Mouse (Mus musculus): ENCODE data around the gene Cldn7. TPM values are rescaled to one million over a fixed set of nuclear protein-coding genes. Genes with fewer than 3 reads are reported as not detected.

Gene Cldn7
- polyA plus RNA-seq, 1 experiment from 2014 or later, result 1,377 TPM

DNA sequence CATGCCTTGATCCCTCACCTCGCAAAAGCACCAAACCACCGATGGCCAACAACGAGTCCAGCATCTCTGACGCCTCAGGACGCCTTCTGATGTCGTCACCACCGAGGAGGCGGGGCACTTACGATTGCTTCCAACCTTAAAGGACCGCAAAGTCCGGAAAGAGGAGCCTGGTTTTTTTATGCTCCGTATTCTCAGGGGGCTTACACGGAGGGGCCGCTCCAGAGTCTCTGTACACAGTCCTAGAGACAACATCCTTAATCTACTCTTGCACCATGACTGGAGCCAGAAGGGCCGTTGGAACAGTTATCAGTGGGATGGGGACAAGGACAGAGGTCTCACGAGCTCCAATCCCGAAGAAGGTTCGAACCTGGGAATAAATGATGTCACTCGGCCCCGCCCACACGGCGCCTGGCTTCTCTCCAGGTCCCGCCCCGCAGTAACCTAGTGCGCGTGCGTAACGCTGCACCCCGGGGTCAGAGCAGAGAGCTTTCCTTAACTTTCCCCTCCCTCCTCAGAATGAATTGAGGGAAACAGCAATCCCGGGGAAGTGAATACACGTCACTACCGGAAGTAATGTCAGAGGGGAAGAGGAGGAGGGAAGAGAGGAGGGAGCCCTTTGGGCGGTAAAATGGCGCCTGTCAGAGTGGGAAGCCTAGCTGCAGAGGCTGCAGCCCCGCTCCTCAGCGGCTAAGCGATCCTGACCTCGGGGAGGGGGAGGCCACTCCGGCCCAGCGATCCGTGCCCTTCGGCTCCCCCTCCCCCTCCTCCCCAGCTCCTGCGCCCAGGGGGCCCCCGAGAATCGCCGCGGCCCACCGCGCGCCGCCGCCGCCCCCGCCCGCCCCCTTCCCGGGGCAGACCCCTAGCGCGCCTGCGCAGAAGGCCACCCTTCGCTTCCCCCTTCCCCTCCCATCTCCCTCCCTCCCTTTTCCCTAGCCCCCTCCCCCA lies 15.9 kb downstream of the Cldn7 start:
- peaks cover 13% of the 10 kb centered on the region for H3K36me3 ChIP-seq (ENCODE audit: control insufficient read depth, insufficient read depth, low read length)
- no peaks in the 10 kb centered on the region for H3K27me3 ChIP-seq (replicated peaks; ENCODE audit: control insufficient read depth, insufficient read depth, low read length)
- H3K4me3 ChIP-seq (ENCODE audit: low read length), result peak overlapping the region; percentile 100
- peak overlapping the region; percentile 100 for H3K27ac ChIP-seq (ENCODE audit: low read length)
- peak overlapping the region; percentile 84 for H3K4me2 ChIP-seq (ENCODE audit: low read depth, low read length)
- peak overlapping the region; percentile 100 for H3K9ac ChIP-seq (ENCODE audit: low read depth, low read length)
- under 1% methylated on average over 51 of the region's 60 CpGs for WGBS
- no peaks in the 10 kb centered on the region for H3K9me3 ChIP-seq (ENCODE audit: control insufficient read depth, low read length)
- peak; percentile 95 for ATAC-seq
- H3K4me1 ChIP-seq (ENCODE audit: control insufficient read depth, insufficient read depth, low read length), result peaks cover 24% of the 10 kb centered on the region

DNA sequence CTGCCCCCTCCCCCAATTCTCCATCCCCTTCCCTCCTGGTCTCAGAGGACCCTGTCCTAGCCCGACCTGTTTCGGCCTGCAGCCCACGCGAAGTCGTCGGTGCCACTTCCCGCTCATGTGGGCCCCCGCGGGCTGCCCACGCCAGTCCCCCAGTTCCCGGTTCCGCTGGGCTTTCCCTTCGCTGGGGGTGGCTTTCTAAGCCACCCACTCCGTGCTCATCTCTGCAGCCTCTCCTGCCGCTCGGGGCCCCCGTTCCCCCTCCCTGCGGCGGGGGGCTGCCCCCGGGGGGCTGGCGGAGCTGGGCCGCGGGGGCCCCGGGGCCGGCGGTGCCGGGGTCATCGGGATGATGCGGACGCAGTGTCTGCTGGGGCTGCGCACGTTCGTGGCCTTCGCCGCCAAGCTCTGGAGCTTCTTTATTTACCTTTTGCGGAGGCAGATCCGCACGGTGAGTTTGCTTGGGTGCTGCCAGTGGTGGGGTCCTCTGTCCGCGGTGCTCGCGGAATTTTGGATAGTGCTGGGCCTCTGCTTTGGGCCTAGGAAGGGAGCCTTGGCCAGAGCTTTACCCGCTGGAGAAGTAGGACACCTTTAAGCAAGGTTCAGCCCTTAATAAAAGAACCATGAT lies 16.7 kb downstream of the Cldn7 start, which contains the start of gene Ctdnep1:
TSS of gene Ctdnep1 (plus strand) at position 16 of the 622 bp plus-strand sequence.
- H3K27ac ChIP-seq (ENCODE audit: low read length), result peak within 1 kb of the TSS; percentile 100
- H3K36me3 ChIP-seq (ENCODE audit: control insufficient read depth, insufficient read depth, low read length), result peaks cover 11% of the 10 kb centered on the region; the same call in 1 of the 2 replicates
- under 1% methylated on average over 42 of the region's 43 CpGs for WGBS
- H3K9me3 ChIP-seq (ENCODE audit: control insufficient read depth, low read length), result no peaks in the 10 kb centered on the region
- H3K4me3 ChIP-seq (ENCODE audit: low read length), result peak within 1 kb of the TSS; percentile 100
- peak within 1 kb of the TSS; percentile 94 for H3K4me2 ChIP-seq (ENCODE audit: low read depth, low read length)
- H3K9ac ChIP-seq (ENCODE audit: low read depth, low read length), result peak within 1 kb of the TSS; percentile 100
- peaks cover 24% of the 10 kb centered on the region for H3K4me1 ChIP-seq (ENCODE audit: control insufficient read depth, insufficient read depth, low read length)
- ATAC-seq, result no peak; the same call in 1 of the 2 replicates
- H3K27me3 ChIP-seq (replicated peaks; ENCODE audit: control insufficient read depth, insufficient read depth, low read length), result no peaks in the 10 kb centered on the region

DNA sequence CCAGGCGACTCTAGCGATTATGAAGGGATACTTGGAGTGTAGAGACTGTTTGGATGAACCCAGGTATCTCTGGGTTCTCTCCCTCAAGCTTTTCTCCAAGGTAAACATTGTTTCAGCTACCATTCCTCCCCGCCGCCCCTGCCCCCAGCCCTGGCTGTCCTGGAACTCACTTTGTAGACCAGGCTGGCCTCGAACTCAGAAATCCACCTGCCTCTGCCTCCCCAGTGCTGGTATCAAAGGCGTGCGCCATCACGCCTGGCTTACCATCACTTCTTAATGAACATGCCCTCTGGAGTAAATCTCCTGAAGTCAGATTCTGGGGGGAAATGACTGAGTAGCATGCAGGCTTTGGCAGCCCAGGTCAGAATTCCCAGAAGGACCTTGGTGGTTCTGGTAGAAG lies 17.6 kb downstream of the Cldn7 start, which contains the start of gene Elp5:
TSS of gene Elp5 (minus strand) at position 293 of the 400 bp plus-strand sequence.
- Histone ChIP-seq H3K4me3 (ENCODE audit: low read length) (peak within 1 kb of the TSS; percentile 100), H3K4me1 (ENCODE audit: control insufficient read depth, insufficient read depth, low read length) (peaks cover 24% of the 10 kb centered on the region), H3K9me3 (ENCODE audit: control insufficient read depth, low read length) (no peaks in the 10 kb centered on the region), H3K36me3 (ENCODE audit: control insufficient read depth, insufficient read depth, low read length) (peaks cover 11% of the 10 kb centered on the region; the same call in 1 of the 2 replicates), H3K27me3 (replicated peaks; ENCODE audit: control insufficient read depth, insufficient read depth, low read length) (no peaks in the 10 kb centered on the region), H3K27ac (ENCODE audit: low read length) (peak within 1 kb of the TSS; percentile 100), H3K9ac (ENCODE audit: low read depth, low read length) (peak within 1 kb of the TSS; percentile 100), H3K4me2 (ENCODE audit: low read depth, low read length) (peak within 1 kb of the TSS; percentile 94)
- WGBS, result 49% methylated on average over 8 of the region's 8 CpGs
- ATAC-seq, result no peak

DNA sequence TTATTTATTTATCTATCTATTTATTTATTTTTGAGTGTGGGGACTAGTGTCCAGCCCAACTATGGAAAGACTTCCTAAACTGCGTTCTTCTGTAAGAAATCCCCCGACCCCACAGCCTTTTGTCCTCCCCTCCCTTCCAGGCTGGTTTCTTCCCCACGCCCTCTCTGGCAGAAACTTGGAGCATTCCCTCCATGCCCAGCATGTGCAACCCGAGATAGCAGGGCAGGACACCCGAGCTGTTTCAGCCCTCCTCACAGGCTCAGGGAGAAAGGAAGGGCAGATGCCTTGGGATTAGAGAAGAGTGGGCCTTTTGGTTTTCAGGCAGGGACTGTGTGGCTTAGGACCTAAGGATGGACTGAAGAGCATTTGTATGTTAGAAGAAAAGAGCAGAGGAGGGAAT lies 18.3 kb downstream of the Cldn7 start:
- peak overlapping the region; percentile 100 for H3K9ac ChIP-seq (ENCODE audit: low read depth, low read length)
- H3K9me3 ChIP-seq (ENCODE audit: control insufficient read depth, low read length), result no peaks in the 10 kb centered on the region
- peaks cover 13% of the 10 kb centered on the region; the same call in 1 of the 2 replicates for H3K36me3 ChIP-seq (ENCODE audit: control insufficient read depth, insufficient read depth, low read length)
- no peak for ATAC-seq
- no peaks in the 10 kb centered on the region for H3K27me3 ChIP-seq (replicated peaks; ENCODE audit: control insufficient read depth, insufficient read depth, low read length)
- H3K4me3 ChIP-seq (ENCODE audit: low read length), result peak overlapping the region; percentile 100
- H3K27ac ChIP-seq (ENCODE audit: low read length), result 0 out of 2 replicates have a peak overlapping the region, but pooled peaks have one; percentile 41
- WGBS, result 18% methylated on average over 5 of the region's 5 CpGs
- H3K4me1 ChIP-seq (ENCODE audit: control insufficient read depth, insufficient read depth, low read length), result peaks cover 24% of the 10 kb centered on the region
- H3K4me2 ChIP-seq (ENCODE audit: low read depth, low read length), result peak overlapping the region; percentile 94

DNA sequence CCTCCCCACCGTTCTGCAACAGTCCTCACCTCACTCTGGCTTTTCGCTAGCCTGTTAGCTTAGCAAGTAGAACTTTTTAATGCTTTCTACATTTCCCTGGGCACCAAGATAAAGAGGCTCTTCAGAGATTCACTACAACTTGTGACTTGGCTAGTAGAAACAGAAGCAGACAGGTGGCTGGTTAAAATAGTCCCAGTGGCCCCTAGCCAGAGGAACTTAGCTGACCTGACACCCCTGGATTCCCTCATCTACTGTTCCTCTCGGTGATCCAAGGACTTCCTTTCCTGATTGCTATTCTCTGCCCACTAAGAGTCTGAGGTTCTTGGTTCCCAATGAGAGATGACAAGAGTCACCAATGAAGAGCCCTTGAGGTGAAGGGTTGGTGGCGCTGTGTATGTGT lies 18.8 kb downstream of the Cldn7 start:
- no peak for ATAC-seq
- no peak overlapping the region for H3K4me2 ChIP-seq (ENCODE audit: low read depth, low read length)
- no peak overlapping the region for H3K27ac ChIP-seq (ENCODE audit: low read length)
- H3K4me1 ChIP-seq (ENCODE audit: control insufficient read depth, insufficient read depth, low read length), result peaks cover 24% of the 10 kb centered on the region
- no peaks in the 10 kb centered on the region for H3K9me3 ChIP-seq (ENCODE audit: control insufficient read depth, low read length)
- H3K9ac ChIP-seq (ENCODE audit: low read depth, low read length), result peak overlapping the region; percentile 100; the same call in 1 of the 2 replicates
- peaks cover 15% of the 10 kb centered on the region for H3K36me3 ChIP-seq (ENCODE audit: control insufficient read depth, insufficient read depth, low read length)
- peak overlapping the region; percentile 100; the same call in 1 of the 2 replicates for H3K4me3 ChIP-seq (ENCODE audit: low read length)
- 79% methylated on average over 4 of the region's 4 CpGs for WGBS
- no peaks in the 10 kb centered on the region for H3K27me3 ChIP-seq (replicated peaks; ENCODE audit: control insufficient read depth, insufficient read depth, low read length)

DNA sequence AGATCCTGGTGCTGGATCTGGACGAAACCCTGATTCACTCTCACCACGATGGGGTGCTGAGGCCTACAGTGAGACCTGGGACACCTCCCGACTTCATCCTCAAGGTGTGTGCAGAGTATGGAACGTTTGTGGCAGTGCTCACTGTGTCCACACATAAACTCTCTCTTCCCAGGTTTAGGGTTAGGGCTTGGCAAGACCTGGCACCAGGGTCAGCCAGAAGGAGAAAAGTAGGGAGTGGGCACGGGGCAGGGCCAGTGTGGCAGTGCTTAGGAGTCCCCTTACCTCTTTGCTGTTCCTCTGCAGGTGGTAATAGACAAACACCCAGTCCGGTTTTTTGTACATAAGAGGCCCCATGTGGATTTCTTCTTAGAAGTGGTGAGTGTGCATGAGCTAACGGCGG lies 19.9 kb downstream of the Cldn7 start:
- Histone ChIP-seq H3K4me1 (ENCODE audit: control insufficient read depth, insufficient read depth, low read length) (peaks cover 19% of the 10 kb centered on the region), H3K36me3 (ENCODE audit: control insufficient read depth, insufficient read depth, low read length) (peaks cover 21% of the 10 kb centered on the region), H3K4me3 (ENCODE audit: low read length) (no peak overlapping the region), H3K9ac (ENCODE audit: low read depth, low read length) (no peak overlapping the region), H3K27ac (ENCODE audit: low read length) (no peak overlapping the region), H3K27me3 (replicated peaks; ENCODE audit: control insufficient read depth, insufficient read depth, low read length) (no peaks in the 10 kb centered on the region), H3K4me2 (ENCODE audit: low read depth, low read length) (no peak overlapping the region), H3K9me3 (ENCODE audit: control insufficient read depth, low read length) (no peaks in the 10 kb centered on the region)
- ATAC-seq, result no peak
- 86% methylated on average over 8 of the region's 8 CpGs for WGBS

DNA sequence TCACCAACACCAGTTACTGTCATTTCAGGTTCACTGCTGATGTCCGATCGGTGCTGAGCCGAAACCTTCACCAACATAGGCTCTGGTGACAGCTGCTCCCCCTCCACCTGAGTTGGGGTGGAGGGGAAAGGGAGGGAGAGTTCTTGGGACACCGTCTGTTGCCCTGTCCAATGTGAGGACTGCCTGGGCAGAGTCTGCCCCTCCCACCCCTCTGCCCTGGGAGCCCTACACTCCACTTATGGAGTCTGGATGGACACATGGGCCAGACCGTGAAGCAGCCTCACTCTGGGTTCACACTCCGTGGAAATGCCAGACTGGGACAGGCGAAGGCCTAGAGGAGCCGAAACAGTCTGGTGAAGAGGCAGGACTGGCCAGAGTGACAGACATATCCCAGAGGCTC lies 25.4 kb downstream of the Cldn7 start:
- H3K4me3 ChIP-seq (ENCODE audit: low read length), result no peak overlapping the region
- no peak overlapping the region for H3K27ac ChIP-seq (ENCODE audit: low read length)
- no peak overlapping the region for H3K9ac ChIP-seq (ENCODE audit: low read depth, low read length)
- no peak for ATAC-seq
- peaks cover 16% of the 10 kb centered on the region for H3K4me1 ChIP-seq (ENCODE audit: control insufficient read depth, insufficient read depth, low read length)
- 88% methylated on average over 8 of the region's 8 CpGs for WGBS
- H3K4me2 ChIP-seq (ENCODE audit: low read depth, low read length), result no peak overlapping the region
- H3K9me3 ChIP-seq (ENCODE audit: control insufficient read depth, low read length), result no peaks in the 10 kb centered on the region
- peaks cover 25% of the 10 kb centered on the region for H3K36me3 ChIP-seq (ENCODE audit: control insufficient read depth, insufficient read depth, low read length)
- H3K27me3 ChIP-seq (replicated peaks; ENCODE audit: control insufficient read depth, insufficient read depth, low read length), result no peaks in the 10 kb centered on the region

DNA sequence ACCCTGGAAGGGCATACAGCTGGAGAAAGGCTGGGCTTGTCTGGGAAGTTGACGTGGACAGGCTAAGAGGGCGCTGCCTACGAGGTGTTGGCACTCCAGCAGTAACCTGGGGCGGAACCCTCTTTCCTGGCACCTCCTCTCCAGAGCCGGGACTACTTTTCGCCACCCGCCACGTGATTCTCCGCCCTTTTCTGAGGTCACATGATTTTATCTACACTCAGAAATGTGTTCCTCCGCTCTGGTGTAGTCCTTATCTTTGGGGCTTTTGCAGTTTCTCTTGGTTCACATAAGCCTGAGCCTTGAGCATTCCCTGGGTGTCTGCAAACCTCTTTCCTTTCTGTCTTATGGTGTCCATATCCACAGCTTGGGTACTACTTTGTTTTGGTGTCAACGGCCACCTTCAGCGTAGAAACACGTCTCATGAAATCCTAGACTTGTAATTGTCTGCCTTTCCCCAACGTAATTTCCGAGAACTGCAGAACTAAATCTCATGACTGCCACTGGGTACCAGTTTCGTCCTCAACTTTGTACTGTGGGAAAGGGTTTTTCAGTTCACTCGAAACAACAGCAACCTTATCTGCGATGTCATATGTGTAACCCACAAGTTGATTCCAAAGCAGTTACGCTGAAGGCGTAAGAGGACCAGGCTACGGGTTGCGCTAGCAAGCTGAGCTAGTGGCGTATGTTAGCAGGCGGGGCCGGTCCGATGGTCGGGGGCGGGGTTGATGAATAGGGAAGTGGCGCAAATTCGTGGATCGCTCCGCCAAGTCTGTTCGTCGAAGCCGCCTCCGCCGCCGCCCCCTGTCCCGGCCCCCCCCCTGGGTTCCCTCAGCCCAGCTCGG lies 26.5 kb downstream of the Cldn7 start, which contains the start of gene Gabarap:
TSS of gene Gabarap (plus strand) at position 294 of the 842 bp plus-strand sequence.
- Histone ChIP-seq H3K9me3 (ENCODE audit: control insufficient read depth, low read length) (no peaks in the 10 kb centered on the region), H3K9ac (ENCODE audit: low read depth, low read length) (peak within 1 kb of the TSS; percentile 86), H3K4me3 (ENCODE audit: low read length) (peak within 1 kb of the TSS; percentile 81), H3K4me1 (ENCODE audit: control insufficient read depth, insufficient read depth, low read length) (peaks cover 16% of the 10 kb centered on the region), H3K4me2 (ENCODE audit: low read depth, low read length) (peak within 1 kb of the TSS; percentile 65), H3K27me3 (replicated peaks; ENCODE audit: control insufficient read depth, insufficient read depth, low read length) (no peaks in the 10 kb centered on the region), H3K27ac (ENCODE audit: low read length) (peak within 1 kb of the TSS; percentile 90), H3K36me3 (ENCODE audit: control insufficient read depth, insufficient read depth, low read length) (peaks cover 20% of the 10 kb centered on the region)
- peak; percentile 72 for ATAC-seq
- under 1% methylated on average over 40 of the region's 40 CpGs for WGBS
